Mouse (Mus musculus) skeletal muscle tissue, postnatal 0 days (tissue): ENCODE results near the gene Zyg11a. TPM values are rescaled to one million over a fixed set of nuclear protein-coding genes. Genes with fewer than 3 reads are reported as not detected.

ENCODE experiments used
- polyA plus RNA-seq: library from polyadenylated mRNA; unstranded; fragments of >200 nt; fragmentation: Nextera tagmentation; extraction: Ambion mirVana; gene quantifications from 2 replicates; pipeline ENCODE4 v1.2.1, GENCODE M21; 2015

Gene Zyg11a
- 0.09 TPM in 1 of 2 replicates, not detected in the other for polyA plus RNA-seq

GRCm38 (mm10) chr4:108217332-108218179, at the start of gene Zyg11a:
Gene Zyg11a, minus strand, starts transcription at chr4:108218048.

DNA sequence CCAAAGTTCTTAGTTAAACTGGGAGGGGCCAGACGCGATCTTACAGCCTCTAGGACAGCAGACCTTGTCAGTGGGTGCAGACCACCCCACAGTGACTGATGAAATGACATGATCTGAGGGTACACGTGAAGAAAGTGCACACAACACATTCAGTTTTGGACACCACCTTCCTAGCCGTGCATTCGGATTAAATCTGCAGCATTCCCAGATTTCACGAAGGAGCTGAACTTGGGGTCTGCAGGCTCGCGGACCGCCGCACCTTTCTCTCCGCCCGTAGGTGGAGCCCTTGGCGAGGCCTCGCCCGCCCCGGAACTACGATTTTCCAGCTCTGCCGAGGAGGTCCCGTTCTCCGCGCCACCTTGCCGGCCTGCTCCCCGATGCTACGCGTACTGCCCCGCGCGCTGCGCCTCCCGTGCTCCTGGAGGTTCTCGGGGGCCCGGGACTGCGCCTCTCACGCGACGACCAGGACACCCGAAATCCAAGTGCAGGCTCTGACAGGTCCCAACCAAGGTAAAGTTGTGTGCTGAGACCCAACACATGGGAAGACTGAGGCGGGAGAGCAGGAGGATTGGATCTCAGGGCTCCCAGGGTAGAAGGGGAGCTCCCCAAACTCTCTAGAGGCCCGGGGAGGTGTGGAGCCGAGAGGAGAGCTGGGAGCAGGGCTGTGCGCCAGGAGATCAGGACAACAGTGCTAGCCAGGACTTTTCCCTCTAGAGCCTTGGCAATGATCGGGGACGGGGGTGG, 52.5 kb downstream of the Zyg11a start, which contains the start of gene Echdc2:
Gene Echdc2, plus strand, starts transcription at position 286 of the 744 bp plus-strand sequence.

DNA sequence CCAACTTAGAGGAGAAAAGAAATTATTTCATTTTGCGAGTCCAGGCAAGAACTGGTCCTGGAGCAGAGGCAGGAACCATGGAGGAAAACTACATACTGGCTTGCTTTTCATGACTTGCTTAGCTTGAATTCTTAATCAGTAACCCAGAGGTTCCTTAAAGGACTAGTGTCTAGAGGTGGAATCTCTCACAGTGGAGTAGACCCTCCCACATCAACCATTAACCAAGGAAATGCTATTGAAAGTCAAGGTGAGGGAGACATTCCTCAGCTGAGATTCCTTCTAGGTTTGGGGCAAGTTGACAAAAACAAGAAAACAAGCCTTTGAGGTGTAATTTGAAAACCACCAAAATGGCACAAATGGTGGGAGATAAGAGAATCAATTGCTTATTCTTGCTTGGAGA, 73.0 kb downstream of the Zyg11a start, which contains the start of gene Scp2:
Gene Scp2, minus strand, starts transcription at position 119 of the 400 bp plus-strand sequence.

Other genes with a start within 250 kb of the Zyg11a start
- gene Slc1a7, start 249.7 kb downstream of the Zyg11a start, polyA plus RNA-seq: not detected in 2 replicates
- gene Podn, start 121.6 kb downstream of the Zyg11a start, polyA plus RNA-seq: 1.2 and 1.7 TPM in 2 replicates
- gene Scp2, start 73.0 kb downstream of the Zyg11a start, polyA plus RNA-seq: 163 and 317 TPM in 2 replicates
- 7.0 and 13.6 TPM in 2 replicates for gene Echdc2, start 52.6 kb downstream of the Zyg11a start, polyA plus RNA-seq
- 4.9 and 5.1 TPM in 2 replicates for gene Zyg11b, start 83.0 kb upstream of the Zyg11a start, polyA plus RNA-seq
- 48.8 and 53.2 TPM in 2 replicates for gene Coa7, start 110.1 kb upstream of the Zyg11a start, polyA plus RNA-seq
- gene Shisal2a, start 165.3 kb upstream of the Zyg11a start, polyA plus RNA-seq: not detected in 2 replicates
- 59.9 and 78.1 TPM in 2 replicates for gene Gpx7, start 188.9 kb upstream of the Zyg11a start, polyA plus RNA-seq
- gene Tut4, start 241.4 kb upstream of the Zyg11a start, polyA plus RNA-seq: 27.3 and 34.1 TPM in 2 replicates